Mouse (Mus musculus) left cerebral cortex, postnatal 14 days (tissue): Measurements from ENCODE around the gene Npas3. TPM values are rescaled to one million over a fixed set of nuclear protein-coding genes. Genes with fewer than 3 reads are reported as not detected.

Experiments
- DNase-seq, 2 experiments: peaks; one replicate each; pipeline ENCODE4 v3.0.0; 2021 to 2022; ENCODE audit warnings: low spot score in 2 of 2, mixed read lengths in 1 of 2
- intact Hi-C: fragments of 180-260 bp; cut with DNase I; formaldehyde crosslinking; loops from one replicate; pipeline ENCODE4 v1.15.1; 2025
- total RNA-seq, 2 experiments: library from RNA; stranded (reverse); gene quantifications; 2 replicates each; pipeline ENCODE4 v1.2.3; 2021

Gene Npas3
- total RNA-seq, 2 experiments from 2014 or later: 17.1 to 30.1 TPM

DNA sequence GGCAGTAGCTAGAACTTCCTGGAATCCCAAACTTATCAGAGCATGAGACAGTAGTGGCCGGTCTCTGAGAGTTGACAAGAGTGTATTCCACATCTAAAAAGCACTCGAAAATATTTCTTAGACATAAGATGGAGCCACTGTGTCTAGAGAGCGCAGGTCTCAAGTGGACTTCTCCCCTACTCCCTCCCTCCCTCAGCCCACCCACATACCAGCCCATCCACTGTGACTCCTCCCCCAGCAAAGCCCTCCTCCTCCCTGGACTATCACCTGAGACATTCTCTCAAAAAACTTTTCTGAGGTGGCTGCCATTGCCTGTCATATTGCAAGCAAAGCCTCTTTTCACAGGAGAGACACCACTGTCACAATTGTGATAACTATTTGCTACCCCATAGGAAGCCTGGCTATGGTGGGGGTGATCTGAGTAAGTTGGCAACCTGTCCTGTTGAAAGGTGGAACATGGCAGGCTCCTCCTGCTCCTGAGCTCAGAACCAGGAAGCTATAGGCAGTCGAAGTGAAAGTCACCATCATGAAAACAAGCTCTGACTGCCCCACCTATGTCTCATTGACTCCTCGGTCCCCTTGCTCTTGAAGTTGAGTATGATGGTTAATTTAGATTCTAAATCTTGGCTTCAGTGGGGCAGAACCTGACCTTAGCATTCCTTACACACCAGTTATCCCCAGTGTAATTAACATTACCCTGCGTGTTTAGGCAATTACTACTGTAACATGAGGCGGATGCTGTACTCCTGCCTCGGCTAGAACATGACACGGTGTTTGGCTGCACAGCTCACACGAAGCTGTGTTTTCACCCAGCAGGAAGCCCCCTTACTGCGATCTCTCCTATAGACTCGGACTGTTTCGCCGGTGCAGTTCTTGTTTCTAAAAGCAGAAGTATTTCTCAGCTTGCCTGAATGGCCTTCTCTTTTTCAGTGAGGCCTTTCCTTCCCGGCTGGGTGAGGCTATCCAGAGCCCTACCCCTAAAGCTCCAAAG, 751.5 kb downstream of the Npas3 start:
- no peak for DNase-seq
- intact Hi-C loops: no loop called here

DNA sequence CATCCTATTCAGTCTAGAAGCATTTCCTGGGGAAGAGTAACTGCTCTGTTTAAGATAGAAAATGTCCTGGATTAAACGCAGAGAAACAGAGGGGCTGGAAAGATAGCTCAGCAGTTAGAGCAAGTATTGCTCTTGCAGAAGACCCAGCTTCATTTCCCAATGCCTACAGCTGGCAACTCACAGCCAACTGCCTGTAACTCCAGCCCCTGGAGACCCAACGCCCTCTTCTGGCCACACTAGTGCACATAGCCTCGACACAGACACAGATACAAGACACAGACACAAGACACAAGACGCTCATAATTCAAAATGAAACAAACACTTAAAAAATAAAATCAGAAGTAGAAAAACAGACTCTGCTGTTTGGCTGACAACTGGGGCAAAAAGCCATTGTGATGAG, 754.0 kb downstream of the Npas3 start:
- intact Hi-C loops: no loop called here
- DNase-seq: no peak

DNA sequence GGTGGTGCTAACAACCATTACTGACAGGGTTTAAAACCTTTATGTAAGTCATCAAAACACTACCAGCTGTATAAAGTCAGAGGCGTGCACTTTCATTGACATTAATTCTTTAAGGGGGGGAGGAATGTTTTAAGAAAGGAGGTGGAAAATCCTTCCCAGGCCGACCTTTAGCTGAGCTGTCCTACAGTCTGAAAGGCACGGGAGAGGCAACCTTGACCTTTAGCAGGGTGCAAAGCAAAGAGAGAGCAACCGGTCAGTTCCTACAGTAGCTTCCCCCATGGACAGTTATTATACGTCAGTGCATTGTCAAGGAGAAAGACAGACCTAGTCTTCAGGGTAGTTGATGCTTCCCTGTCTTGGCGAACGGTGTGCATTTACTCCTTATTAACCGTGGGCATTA, 756.1 kb downstream of the Npas3 start:
- intact Hi-C loops: no loop called here
- DNase-seq: no peak

DNA sequence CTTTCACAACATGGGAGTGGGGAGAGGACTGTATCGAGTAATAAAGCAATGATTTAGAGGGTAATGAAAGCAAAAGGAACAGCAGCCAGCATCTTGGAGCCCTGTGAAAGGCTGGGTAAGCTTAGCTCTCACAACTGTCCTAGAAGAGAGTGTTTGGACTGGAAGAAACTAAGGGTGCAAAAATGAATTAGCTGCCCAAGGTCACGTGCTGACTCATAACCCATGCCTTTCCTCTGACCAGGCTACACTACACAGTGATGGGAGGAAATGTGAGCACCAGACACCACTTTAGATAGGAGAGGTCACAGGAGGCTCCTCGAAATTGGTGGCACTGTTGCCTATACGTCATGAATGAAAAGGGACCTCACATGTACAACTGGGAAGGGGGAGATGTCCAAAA, 757.1 kb downstream of the Npas3 start:
- intact Hi-C loops: no loop called here
- DNase-seq: no peak

DNA sequence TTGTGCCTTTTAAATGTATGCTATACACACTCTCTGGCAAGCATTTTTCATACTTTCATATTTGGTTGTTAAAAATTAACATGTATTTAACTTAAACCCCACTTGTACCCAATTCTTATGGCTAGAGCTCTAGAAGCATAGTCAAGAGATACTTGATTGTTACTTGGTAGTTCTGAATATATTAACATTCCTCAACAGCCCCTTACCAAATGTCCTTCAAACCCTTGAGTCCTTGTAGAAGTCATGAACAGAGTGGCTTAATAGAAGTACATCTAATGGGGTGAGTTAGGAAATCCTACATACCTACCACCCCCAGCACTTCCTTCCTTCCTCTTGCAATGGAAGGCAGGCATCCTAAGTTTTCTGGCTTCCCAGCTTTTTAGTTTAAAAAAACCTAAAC, 766.8 kb downstream of the Npas3 start:
- no peak for DNase-seq
- intact Hi-C loops: no loop called here

DNA sequence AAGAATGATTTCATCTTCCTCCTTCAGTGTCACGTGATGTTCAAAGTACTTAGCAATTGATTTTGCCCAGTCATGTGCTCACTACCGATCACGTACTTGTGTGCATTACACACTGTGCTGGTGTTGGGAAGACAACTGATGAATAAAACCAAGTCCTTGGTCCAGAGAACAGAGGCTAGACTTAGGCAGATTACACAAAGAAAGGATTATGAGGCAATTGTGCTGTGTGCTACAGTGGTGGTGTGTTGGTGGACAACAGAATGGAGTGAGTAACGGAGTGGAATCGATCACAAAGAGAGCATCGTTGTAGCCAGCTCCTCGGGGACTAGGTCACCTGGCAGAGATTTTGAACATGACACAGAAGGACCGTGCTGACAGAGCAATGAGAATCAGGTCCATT, 769.5 kb downstream of the Npas3 start:
- intact Hi-C loops: no loop called here
- DNase-seq: no peak

DNA sequence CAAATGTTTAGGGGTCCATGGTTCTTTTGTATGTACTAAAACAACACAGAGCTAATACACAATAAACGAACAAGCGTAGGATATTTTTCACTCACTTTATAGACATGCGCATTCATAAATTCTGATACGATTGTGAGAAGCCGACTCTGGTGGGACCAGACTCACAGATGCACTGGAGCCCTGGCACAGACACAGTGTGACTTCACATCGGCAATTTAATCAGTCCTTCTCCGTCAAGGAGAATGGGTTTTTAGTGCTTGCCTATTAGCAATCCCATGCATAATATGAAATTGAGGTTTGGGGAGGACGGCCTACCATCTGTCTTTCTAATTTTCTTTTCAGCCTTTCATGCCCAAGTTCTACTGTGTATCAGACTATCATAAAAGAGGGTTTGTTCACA, 771.5 kb downstream of the Npas3 start:
- intact Hi-C loops: no loop called here
- no peak for DNase-seq

DNA sequence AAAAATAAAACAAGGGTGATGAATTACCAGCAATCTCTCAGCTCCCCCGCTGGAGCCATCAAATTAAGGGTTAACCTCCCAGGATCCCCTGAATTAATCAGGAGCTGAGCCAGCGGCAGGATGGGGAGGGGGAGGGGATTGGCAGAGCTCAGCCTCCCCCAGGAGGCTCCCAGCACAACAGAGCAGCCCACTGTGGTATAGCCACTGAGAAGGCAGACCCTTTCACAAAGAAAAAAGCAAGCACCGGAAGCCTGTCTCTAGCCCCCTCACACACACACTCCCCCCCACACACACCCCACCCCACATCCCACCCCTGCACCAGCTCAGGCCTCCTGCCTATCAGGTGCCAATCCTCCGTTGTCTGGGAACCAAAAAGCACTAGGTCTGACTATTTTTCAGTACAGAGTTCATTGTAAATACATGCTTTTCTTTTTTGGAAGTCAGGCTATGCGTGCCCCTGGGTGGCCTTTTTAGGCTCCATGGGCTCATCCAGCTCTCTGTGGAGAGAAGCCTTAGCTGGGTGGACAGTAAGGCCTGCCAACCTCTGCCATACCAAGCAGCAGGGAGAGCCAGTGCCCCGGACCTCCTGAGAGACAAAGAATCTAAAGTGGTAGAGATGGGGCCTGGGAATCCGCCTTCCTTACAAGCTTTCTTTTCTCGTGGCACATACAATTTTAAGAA, 786.3 kb downstream of the Npas3 start:
- DNase-seq: peak in 1 of 2 experiments; percentile 12
- intact Hi-C loops: no loop called here

DNA sequence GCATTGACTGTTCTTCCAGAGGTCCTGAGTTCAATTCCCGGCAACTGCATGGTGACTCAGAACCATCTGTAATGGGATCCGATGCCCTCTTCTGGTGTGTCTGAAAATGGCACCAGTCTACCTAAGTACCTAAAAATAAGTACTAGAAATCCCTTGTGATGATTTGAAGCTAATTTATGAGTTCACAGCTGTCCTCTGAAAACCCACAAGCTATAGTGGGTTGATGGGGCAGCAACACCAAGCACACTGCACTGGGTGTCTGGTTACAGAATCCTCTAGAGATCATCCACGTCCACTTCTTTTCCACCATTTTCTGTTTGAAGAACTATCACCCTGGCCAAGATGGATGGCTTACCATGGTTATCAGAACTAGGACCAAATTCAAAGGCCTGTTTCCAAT, 789.1 kb downstream of the Npas3 start:
- intact Hi-C loops: no loop called here
- no peak for DNase-seq

DNA sequence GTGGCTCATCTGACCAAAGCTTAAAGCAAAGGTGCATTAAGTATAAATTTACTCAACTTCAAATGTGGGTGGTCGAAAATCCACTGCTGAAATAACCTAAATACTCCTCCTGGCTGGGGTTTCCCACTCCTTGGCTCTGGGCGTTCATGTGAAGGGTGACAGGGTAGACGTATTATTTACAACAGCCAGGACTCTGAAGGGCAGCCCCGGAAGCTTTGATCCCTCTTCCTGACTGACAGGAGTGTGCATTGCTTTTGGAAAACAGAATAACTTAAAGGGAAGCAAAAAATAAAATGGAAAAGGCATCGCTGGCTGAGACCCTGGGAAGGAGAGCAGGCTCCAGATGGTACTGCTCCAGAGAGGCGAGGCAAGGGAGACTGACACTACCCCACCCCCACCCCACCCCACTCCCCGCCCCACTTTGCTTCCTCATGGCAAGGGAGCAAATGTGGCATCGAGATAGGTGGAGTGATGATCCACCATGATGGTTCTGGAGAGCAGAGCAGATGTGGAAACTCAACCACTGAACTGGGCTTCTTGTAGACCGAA, 794.6 kb downstream of the Npas3 start:
- intact Hi-C loops: no loop called here
- DNase-seq: no peak

DNA sequence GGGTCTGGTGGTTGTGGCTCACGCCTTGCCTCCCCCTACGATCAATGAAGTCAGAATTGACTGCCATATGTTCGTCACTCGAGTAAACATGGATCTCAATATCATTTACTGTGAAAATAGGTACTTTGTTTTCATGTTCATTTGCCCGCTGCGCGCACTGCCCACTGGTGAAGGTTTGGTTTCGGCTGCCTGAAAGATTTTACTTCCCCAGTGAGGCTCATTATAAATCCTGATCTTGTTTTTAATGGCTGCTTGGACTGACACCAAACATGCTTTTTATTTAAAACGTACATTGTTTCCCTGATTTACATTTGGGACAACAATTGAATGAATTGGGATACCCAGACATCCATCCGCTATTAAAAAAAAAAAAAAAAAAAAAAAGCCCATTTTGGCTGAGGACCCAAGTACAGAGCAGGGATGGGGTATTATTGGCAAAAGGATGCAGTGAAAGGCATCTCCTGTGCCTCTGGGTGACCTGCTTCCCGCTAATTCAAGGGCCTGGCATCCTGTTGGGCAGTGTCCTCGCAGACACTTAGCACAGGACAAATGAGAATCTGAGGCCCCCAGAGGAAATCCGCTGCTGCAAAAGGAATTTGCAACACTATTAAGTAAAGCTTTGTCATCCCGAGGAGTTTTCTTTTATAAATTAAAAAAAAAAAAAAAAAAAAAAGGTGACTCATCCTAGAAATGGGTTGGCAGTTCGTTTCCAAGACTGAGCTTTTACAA, 796.3 kb downstream of the Npas3 start:
- DNase-seq: no peak
- intact Hi-C loops: no loop called here

DNA sequence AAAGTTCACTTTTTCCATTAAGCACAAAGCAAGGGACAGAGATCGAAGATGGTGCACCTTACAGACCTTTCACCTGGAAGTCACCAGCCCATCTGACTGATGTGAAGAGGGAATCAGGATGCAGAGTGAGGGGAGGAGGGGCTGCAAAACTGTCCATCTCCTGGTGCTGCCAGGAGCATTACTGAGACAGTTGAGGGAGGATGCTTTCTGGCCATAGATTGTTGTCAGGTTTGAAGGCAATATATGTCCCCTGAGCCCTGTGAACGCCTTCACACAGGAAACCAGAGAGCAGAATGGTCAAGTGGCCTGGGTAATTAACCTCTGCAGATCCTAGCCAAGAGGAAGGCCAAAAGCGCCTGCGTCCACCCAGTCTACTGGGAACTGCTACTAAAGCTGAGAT, 796.9 kb downstream of the Npas3 start:
- intact Hi-C loops: no loop called here
- DNase-seq: no peak

DNA sequence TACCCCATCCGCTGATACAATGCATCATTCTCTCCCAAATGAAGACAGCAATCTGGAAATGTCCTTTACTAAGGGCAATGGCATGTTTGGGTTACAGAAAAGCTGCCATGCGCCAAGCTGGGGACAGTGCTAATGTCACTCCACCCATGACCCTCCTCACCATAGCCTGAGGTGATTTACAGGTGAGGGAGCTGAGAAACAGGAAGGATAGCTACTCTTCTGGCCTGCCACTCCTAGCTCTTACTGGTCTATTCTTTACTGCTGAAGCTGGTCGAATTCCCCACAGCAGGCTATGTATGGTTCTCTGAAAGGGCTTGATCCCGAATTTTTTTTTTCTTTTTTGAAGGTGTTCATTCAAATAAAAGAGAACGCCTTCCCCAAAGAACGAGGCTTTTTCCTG, 798.3 kb downstream of the Npas3 start:
- DNase-seq: no peak
- intact Hi-C loops: no loop called here

DNA sequence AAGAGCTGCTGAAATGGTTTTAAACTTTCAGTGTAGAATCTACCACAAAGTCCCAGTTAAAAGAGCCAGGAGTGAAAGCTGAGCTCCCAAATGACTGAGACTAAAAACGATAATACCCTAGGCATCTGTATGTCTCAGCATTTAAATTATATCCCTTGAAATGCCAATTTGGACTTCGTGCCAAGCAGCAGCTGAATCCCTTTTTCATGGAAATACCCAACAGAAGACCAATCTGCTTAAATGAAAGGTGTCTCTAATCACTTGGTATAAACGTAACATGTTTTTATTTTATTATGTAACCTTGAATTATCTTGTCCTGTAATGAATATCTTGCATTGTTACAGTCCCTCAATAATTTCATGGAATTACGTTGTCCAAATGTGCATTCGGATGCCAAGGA, 799.6 kb downstream of the Npas3 start:
- intact Hi-C loops: no loop called here
- no peak for DNase-seq

DNA sequence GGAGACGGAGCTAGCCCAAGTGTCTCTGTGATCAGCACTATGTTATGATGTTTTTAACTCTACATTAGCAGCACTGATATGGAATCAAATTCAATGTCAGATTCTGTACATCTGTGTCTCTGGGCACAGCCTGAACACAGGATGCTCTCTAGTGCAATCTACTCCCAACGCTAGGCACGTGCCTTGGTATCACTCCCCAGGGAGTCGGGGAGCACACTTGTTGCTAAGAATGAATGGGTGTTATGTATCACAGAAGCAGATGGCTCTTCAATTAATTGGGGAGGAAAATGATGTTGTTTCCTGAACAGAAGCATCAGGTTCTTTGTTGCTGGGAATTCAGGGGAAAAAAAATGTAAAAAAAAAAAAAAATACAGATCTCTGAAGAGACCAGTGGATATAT, 801.4 kb downstream of the Npas3 start:
- intact Hi-C loops: loop anchor here (10.0 kb wide), 1 partner anchor 1005 kb away; no protein-coding TSS in a partner anchor
- no peak for DNase-seq

DNA sequence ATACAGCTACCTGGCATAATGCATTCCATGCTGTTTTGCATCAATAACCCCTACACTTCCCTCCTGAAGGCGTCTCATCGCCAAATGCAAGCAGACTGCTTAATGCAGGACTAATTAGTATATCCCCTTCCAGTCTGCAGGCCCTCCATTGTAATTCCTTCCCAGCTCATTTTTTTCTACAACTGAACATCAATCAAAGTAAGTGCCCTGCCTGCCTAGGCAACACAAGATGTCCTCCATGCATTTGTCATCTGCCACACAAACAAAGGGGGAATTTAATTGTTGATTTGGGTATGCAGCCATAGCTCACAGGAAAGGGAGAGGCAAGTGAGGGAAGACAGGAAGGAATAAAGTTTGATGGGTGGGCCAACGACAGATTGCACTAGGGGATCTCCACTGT, 804.5 kb downstream of the Npas3 start:
- DNase-seq: no peak
- intact Hi-C loops: loop anchor here (10.0 kb wide), 1 partner anchor 1008 kb away; no protein-coding TSS in a partner anchor

DNA sequence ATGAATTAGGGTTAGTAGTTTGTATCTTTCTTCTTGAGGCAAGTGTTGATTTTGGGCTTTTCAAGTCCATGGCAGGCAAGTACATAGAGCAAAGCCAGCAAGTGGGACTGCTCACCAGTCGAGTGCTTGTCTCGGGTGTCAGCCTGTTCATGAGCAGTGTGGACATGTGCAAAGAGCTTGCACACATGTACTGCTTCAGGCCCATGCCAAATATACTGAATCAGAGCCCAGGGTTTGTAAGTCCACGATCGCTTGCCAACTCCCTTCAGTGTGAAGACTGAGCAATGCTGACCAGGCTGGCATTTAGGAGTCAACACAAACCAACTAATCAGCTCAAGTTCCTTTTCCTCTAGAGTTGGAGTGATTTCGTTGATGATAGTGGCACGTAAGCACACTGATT, 805.1 kb downstream of the Npas3 start:
- intact Hi-C loops: loop anchor here (10.0 kb wide), 1 partner anchor 1009 kb away; no protein-coding TSS in a partner anchor
- DNase-seq: no peak

DNA sequence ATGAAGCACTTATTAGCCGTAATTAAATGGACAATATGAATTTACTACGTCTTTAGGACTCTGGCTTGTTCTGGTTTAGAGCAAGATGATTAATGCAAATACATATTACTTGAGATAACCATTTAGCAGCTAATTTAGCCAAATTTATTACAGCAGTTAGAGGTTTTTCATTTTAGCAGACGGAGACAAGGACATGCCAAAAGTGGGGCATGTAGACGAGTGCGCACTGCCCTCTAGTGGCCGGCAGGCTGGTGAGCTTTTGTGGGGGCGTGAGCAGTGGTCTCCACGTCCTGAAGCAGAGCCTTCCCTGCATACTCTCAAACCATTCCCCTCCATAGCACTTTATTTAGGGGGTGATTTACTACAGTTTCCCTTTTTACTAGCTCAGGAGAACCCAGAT, 812.3 kb downstream of the Npas3 start:
- peak; percentile 81 to 86 for DNase-seq
- intact Hi-C loops: loop anchor here (5.0 kb wide), 2 partner anchors 808 to 1143 kb away; no protein-coding TSS in a partner anchor

DNA sequence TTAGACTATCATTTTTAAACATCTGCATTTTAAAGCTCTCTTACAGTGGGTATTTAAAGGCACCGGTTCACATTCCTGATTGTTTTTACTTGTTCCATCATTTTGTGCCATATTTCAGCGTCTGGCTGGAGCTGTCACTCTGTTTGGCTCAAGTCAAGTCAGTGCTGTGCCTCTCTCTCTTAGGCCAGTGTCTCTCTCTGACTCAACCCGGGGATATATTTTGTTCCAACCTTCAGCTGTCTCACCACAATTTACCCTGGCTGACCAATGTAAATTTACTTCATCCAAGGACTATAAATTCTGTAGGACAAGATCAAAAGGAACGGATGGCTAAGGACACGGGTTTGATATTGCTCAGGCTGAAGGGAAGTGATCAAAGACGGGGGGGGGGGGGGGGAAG, 812.7 kb downstream of the Npas3 start:
- DNase-seq: no peak
- intact Hi-C loops: loop anchor here (5.0 kb wide), 2 partner anchors 809 to 1144 kb away; no protein-coding TSS in a partner anchor
